Mouse (Mus musculus) adipose tissue, adult 10 weeks (tissue): ENCODE measurements around the gene Plgrkt. TPM values are rescaled to one million over a fixed set of nuclear protein-coding genes. Genes with fewer than 3 reads are reported as not detected.

Experiments used
- polyA plus RNA-seq: library from polyadenylated mRNA; stranded (reverse); fragments of 350-450 nt; fragmentation: Illumina TruSeq; extraction: RNeasy Lipid Tissue Mini Kit (QIAGEN cat#74804); gene quantifications from one replicate; pipeline ENCODE4 v1.2.3, GENCODE M21; 2014; ENCODE audit warnings: low read depth, low replicate concordance

Gene Plgrkt
- 82.8 TPM for polyA plus RNA-seq

DNA sequence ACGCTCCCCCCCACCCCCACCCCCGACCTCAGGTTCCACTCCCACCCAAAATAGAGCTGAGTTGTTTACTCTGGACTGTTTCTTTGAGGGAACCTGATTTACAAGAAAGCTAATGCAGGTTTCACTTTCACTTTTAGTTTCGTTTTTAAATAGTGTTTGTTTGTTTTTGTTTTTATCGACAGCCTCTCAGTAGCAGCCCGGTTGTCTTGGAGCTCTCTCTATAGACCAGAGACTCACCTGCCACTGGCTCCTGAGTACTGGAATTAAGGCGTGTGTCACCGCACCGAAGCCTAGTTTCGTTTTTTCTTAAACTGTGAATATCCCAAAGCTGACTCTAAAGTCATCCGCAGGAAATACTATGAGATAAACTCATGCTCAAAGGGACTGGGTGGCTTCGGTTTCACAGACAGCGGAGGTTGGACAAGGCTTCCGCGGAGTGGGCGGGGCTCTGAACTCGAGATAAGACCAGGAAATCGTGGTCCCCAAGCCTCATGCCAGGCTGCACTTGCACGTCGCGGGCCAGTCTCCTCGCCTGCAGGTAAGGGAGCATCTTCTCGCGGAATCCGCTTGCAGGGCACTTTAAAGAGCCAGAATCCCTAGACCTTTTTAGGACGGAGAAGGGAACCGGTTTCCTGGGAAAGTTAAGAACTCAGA lies at the start of gene Plgrkt, which contains the start of gene Cd274:
Plgrkt (minus strand) TSS at position 422 of the 654 bp plus-strand sequence.
Cd274 (plus strand) TSS at position 487 of the 654 bp plus-strand sequence.

DNA sequence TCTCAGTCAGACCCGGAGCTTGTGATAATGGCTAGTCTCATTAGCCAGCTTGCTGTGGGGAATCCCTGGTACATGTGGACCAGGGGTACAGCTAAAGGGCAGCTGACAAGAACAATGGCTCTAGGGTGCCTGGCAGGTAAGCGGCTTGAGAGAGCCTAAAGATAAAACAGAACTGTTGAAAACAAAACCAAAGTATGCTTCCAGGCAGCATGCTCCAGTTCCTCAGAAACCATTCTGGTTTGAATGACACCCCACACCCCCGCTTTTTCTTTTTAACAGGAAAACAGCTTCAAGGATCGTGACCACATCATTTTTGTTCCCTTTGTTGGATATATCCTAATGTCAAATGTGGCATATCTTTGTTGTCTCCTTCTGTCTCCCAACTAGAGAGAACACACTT lies 43.4 kb upstream of the Plgrkt start, which contains the start of gene Pdcd1lg2:
Pdcd1lg2 (plus strand) TSS at position 301 of the 400 bp plus-strand sequence.

DNA sequence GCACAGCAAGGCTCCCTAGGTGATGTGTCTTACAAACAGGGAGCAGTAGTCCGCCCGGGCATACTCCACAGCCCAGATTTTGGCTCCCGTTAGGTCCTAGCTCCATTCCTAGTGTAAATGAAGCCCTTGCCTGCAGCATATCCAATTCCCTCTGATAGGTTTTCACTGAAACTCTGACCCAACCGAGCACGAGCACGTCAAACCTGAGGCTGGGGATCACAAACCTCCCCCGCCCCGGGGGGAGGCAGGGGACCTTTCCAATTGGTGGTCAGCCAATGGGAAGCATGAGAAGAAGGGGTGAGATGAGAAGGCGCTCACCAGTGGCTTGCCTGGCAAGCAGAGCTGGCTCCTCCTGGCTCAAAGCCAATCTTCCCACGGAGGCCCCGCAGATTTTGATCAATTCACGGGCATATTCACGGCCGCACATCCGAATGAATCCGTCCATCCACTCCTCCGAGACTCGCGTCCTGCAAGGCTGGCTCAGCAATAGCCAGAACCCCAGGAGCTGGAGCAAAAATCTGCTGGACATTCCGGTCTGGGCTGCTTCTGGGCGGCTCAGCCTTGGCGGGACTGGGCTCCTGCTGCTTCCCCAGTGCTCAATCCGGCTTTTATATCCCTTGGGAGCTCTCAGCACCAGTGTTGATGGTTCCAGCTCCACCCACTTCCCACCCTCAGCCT lies 33.0 kb downstream of the Plgrkt start, which contains the start of gene Rln1:
Rln1 (minus strand) TSS at position 603 of the 678 bp plus-strand sequence.

DNA sequence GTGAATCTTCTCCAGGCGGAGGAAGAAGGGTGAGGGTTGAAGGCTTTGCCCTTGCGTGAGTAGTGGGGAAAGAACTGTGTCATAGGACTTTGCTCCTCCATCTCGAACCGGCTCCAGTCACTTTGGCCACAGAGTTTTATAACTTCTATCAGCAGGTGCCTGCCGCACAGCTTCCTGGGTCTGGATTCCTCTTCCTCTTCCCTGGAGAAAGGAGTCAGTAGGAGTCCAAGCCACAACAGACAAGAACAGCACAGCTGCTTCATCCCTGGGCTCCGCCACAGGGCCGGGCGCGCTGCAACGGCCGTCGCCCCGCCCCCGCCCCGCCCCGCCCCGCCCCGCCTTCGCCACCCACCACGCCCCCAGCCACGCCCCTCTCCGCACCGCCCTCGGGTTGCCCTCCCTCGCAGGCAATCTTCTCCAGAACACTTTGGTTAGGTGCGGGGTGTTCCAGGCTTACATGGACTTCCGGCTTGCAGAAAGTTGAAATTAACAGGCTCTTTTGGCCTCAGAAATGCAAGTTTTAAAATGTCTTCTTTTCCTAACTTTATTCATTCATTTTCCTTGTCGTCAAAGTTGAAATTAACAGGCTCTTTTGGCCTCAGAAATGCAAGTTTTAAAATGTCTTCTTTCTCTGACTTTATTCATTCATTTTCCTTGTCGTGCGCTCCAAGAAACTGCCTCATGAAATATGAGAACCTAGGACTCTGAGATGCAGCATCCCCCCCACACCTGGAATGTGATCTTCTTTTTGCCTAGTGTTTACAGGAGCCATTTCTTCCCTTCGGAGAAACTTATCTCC lies 41.9 kb downstream of the Plgrkt start, which contains the start of gene Insl6:
Insl6 (minus strand) TSS at position 304 of the 799 bp plus-strand sequence.

Other genes with a start within 250 kb of the Plgrkt start
- 26.7 TPM for gene Jak2, start 115.6 kb downstream of the Plgrkt start, polyA plus RNA-seq
- gene Insl6, start 42.0 kb downstream of the Plgrkt start, polyA plus RNA-seq, result 26.4 TPM
- not detected for gene Rln1, start 32.7 kb downstream of the Plgrkt start, polyA plus RNA-seq
- gene Cd274, start 65 bp upstream of the Plgrkt start, polyA plus RNA-seq, result 6.6 TPM
- not detected for gene Pdcd1lg2, start 43.5 kb upstream of the Plgrkt start, polyA plus RNA-seq
- gene Ric1, start 154.9 kb upstream of the Plgrkt start, polyA plus RNA-seq, result 14.6 TPM